8 mouse cellular contexts compared by ENCODE assay signal in genomic region chr7:4684632-4685417, GRCm38 (mm10). TPM values are rescaled to one million over a fixed set of nuclear protein-coding genes. Genes with fewer than 3 reads are reported as not detected.
DNase-seq lines count a peak whose midpoint lies in the region; ATAC-seq lines count a peak whose summit lies in the region.

Gene Hspbp1 (minus strand): TSS chr7:4685068.

- H3K9ac ChIP-seq in intestine, embryonic 14.5 days (ENCODE audit: low read length): peak within 1 kb of the TSS; percentile 41

- WGBS in intestine, embryonic 14.5 days: under 1% methylated on average over 32 of the region's 32 CpGs

- peaks cover 20% of the 10 kb centered on the region for H3K36me3 ChIP-seq in intestine, embryonic 14.5 days (ENCODE audit: control insufficient read depth, insufficient read depth, low read length)

- ATAC-seq in intestine, embryonic 14.5 days (replicated peaks; ENCODE audit: low FRiP score, low TSS enrichment, low read depth): peak; percentile 99

- H3K9me3 ChIP-seq in intestine, embryonic 14.5 days (ENCODE audit: control insufficient read depth, low read length): no peaks in the 10 kb centered on the region

- H3K27ac ChIP-seq in intestine, embryonic 14.5 days (ENCODE audit: low read depth): peak within 1 kb of the TSS; percentile 36

- no peaks in the 10 kb centered on the region for H3K27me3 ChIP-seq in intestine, embryonic 14.5 days (replicated peaks; ENCODE audit: control insufficient read depth, insufficient read depth, low read length)

- H3K4me3 ChIP-seq in intestine, embryonic 14.5 days (ENCODE audit: low read depth, low read length): peak within 1 kb of the TSS; percentile 82

- intact Hi-C loops in left cerebral cortex, postnatal 14 days (cut with DNase I): no loop called here

- H3K4me2 ChIP-seq in intestine, embryonic 14.5 days (ENCODE audit: low read length): peak within 1 kb of the TSS; percentile 96

- peak; percentile 88 to 89 for DNase-seq in adrenal gland, adult 18-20 months (ENCODE audit: low spot score in 2 of 2)
- peak; percentile 97 for DNase-seq in embryo, embryonic 11 days
- peak; percentile 94 for DNase-seq in gastrocnemius, postnatal 25 days
- peak; percentile 96 for DNase-seq in intestine, embryonic 14.5 days (ENCODE audit: low spot score)
- DNase-seq in left cerebral cortex, postnatal 14 days (ENCODE audit: low spot score in 2 of 2): peak; percentile 89 to 94
- DNase-seq in mesoderm, embryonic 11.5 days (ENCODE audit: low read depth, low spot score): peak; percentile 98
- DNase-seq in right cerebral cortex, postnatal 36 days (ENCODE audit: low spot score in 2 of 2): peak; percentile 91 to 94
- DNase-seq in yolk sac, embryonic 10.5 days (ENCODE audit: low spot score): peak; percentile 99

- peaks cover 7% of the 10 kb centered on the region; the same call in 1 of the 2 replicates for H3K4me1 ChIP-seq in intestine, embryonic 14.5 days (replicated peaks; ENCODE audit: control insufficient read depth, insufficient read depth, low read length)

RNA-seq across cellular contexts. Expression of gene Hspbp1, which starts in this region (rescaled TPM):
- total RNA-seq in adrenal gland, adult 18-20 months (2021): 10 to 100 TPM; 47.8 TPM
- 10 to 100 TPM; 21.8 to 23.1 TPM for total RNA-seq in gastrocnemius, postnatal 25 days (2021)
- polyA plus RNA-seq in intestine, embryonic 14.5 days (2014; fragmentation: Nextera tagmentation; extraction: Ambion mirVana): 102 and 105 TPM in 2 replicates
- total RNA-seq in left cerebral cortex, postnatal 14 days (2021): 100 to 1,000 TPM; 102 to 108 TPM

Comparison
In these comparisons a context has a peak if more than half of its experiments do, and no peak if none do; other contexts are left out.
1. Peak in every context shown above with its lines: DNase-seq, ATAC-seq, H3K4me3 ChIP-seq and H3K27ac ChIP-seq.